Mouse (Mus musculus) midbrain, embryonic 10.5 days (tissue): Measurements from ENCODE around the gene Larp6. TPM values are rescaled to one million over a fixed set of nuclear protein-coding genes. Genes with fewer than 3 reads are reported as not detected.
A peak's percentile ranks its signal among the peaks of the same experiment; 100 is the strongest.

Experiments
- DNase-seq: peaks from one replicate; pipeline ENCODE4 v3.0.0-alpha.2; 2017; ENCODE audit warnings: low spot score
- H3K27ac ChIP-seq: fragments of 300-500 bp; sonication (generic); replicated peaks from 2 replicates; pipeline ENCODE4 v1.5.1; 2016; ENCODE audit warnings: mild to moderate bottlenecking
- H3K27me3 ChIP-seq: fragments of 300-500 bp; sonication (generic); 2 replicates; pipeline ENCODE4 v1.6.1; 2016; ENCODE audit warnings: low read depth, mild to moderate bottlenecking; ENCODE audit not compliant: poor library complexity, severe bottlenecking
- H3K36me3 ChIP-seq: fragments of 300-500 bp; sonication (generic); 2 replicates; pipeline ENCODE4 v1.6.1; 2016; ENCODE audit warnings: mild to moderate bottlenecking, moderate library complexity
- H3K4me1 ChIP-seq: fragments of 300-500 bp; sonication (generic); 2 replicates; pipeline ENCODE4 v1.6.1; 2016
- H3K4me3 ChIP-seq: fragments of 300-500 bp; sonication (generic); 2 replicates; pipeline ENCODE4 v1.5.1; 2016; ENCODE audit warnings: mild to moderate bottlenecking, moderate library complexity
- H3K9me3 ChIP-seq: fragments of 300-500 bp; sonication (generic); replicated peaks from 2 replicates; pipeline ENCODE4 v1.6.1; 2016; ENCODE audit warnings: mild to moderate bottlenecking
- WGBS: fragments of 180-500 bp; shearing (Covaris S2); methylation state at CpG from one replicate; pipeline ENCODE4 v1.1.7; 2016; 5-methylcytosine and 5-hydroxymethylcytosine counted together
- polyA plus RNA-seq: library from polyadenylated mRNA; unstranded; fragments of >200 nt; fragmentation: Nextera tagmentation; extraction: Ambion mirVana; gene quantifications from 2 replicates; pipeline ENCODE4 v1.2.1, GENCODE M21; 2016

Larp6 gene
- polyA plus RNA-seq, 1 experiment from 2014 or later: 1.2 TPM

- no peaks in the 10 kb centered on the region for H3K36me3 ChIP-seq
- H3K9me3 ChIP-seq: 0 out of 2 replicates have a peak, but pooled peaks cover 2% of the 10 kb centered on the region
- no peak overlapping the region for H3K4me3 ChIP-seq
- H3K27ac ChIP-seq: no peak overlapping the region
- no peaks in the 10 kb centered on the region for H3K27me3 ChIP-seq
- H3K4me1 ChIP-seq: peaks cover 8% of the 10 kb centered on the region
- DNase-seq: no peak
- WGBS: 85% methylated on average over 4 of the region's 4 CpGs
Measured at GRCm38 (mm10) chr9:60692624-60693023, 20.2 kb upstream of the Larp6 start.

DNA sequence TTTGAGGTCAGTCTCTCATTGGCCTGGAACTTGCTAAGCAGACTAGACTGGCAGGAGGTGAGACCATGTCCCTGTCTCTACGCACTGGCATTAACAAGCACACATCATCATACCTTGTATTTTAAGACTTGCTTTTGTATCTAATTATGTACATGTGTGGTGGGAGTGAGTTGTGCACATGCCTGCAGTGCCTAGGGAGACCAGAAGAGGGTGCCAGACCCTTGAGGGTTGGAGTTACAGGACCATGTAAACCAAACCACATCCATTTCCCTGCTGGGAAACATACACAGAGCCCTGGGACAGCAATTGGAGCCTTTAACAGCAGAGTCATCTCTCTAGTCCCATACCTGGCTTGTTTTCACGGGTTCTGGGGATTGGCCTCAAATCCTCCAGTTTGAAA lies 18.8 kb upstream of the Larp6 start:
- no peak for DNase-seq

GRCm38 (mm10) chr9:60696271-60696985 lies 16.4 kb upstream of the Larp6 start:
- 0 out of 2 replicates have a peak, but pooled peaks cover 2% of the 10 kb centered on the region for H3K9me3 ChIP-seq
- 72% methylated on average over 6 of the region's 6 CpGs for WGBS
- DNase-seq: no peak
- H3K27me3 ChIP-seq: no peaks in the 10 kb centered on the region
- H3K4me1 ChIP-seq: no peaks in the 10 kb centered on the region
- no peak overlapping the region for H3K27ac ChIP-seq
- no peaks in the 10 kb centered on the region for H3K36me3 ChIP-seq
- no peak overlapping the region for H3K4me3 ChIP-seq

More for the DNA sequence above, 18.8 kb upstream of the Larp6 start:
- H3K9me3 ChIP-seq: 0 out of 2 replicates have a peak, but pooled peaks cover 2% of the 10 kb centered on the region
- H3K27ac ChIP-seq: no peak overlapping the region
- H3K36me3 ChIP-seq: no peaks in the 10 kb centered on the region
- no peaks in the 10 kb centered on the region for H3K4me1 ChIP-seq
- WGBS: 68% methylated on average over 2 of the region's 2 CpGs
- no peaks in the 10 kb centered on the region for H3K27me3 ChIP-seq
- no peak overlapping the region for H3K4me3 ChIP-seq

- no peak for DNase-seq
- WGBS: 81% methylated on average over 18 of the region's 18 CpGs
- Histone ChIP-seq H3K27ac (no peak overlapping the region), H3K27me3 (no peaks in the 10 kb centered on the region), H3K4me3 (no peak overlapping the region), H3K9me3 (no peaks in the 10 kb centered on the region), H3K36me3 (no peaks in the 10 kb centered on the region), H3K4me1 (no peaks in the 10 kb centered on the region)
Measured at GRCm38 (mm10) chr9:60699581-60700231, 13.1 kb upstream of the Larp6 start.

DNA sequence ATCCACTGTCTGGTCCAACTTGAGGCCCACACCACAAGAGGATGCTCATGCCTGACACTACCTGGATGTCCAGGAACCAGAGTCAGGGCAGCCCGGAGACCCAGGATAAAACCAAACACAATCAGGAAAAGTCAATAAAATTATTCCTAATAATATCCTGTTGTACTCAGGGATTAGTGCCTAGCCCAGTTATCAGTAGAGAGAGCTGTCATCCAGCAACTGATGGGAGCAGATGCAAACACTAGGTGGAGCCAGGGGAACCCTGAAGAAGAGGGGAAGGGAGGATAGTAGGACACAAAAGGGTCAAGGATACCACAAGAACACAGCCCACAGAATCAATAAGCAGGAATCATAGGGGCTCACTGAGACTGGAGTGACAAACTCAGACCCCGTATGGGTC lies 5.2 kb upstream of the Larp6 start:
- Histone ChIP-seq H3K27ac (no peak overlapping the region), H3K4me3 (no peak overlapping the region), H3K4me1 (peaks cover 3% of the 10 kb centered on the region), H3K36me3 (no peaks in the 10 kb centered on the region), H3K27me3 (peaks cover 12% of the 10 kb centered on the region), H3K9me3 (no peaks in the 10 kb centered on the region)
- 90% methylated on average over 2 of the region's 2 CpGs for WGBS
- DNase-seq: no peak

GRCm38 (mm10) chr9:60708606-60709005 lies 4.2 kb upstream of the Larp6 start:
- Histone ChIP-seq H3K27ac (no peak overlapping the region), H3K9me3 (no peaks in the 10 kb centered on the region), H3K4me1 (peaks cover 13% of the 10 kb centered on the region), H3K27me3 (peaks cover 22% of the 10 kb centered on the region), H3K4me3 (no peak overlapping the region), H3K36me3 (no peaks in the 10 kb centered on the region)
- no peak for DNase-seq
- 94% methylated on average over 5 of the region's 5 CpGs for WGBS

- no peak overlapping the region for H3K4me3 ChIP-seq
- H3K27me3 ChIP-seq: peaks cover 33% of the 10 kb centered on the region
- DNase-seq: no peak
- H3K36me3 ChIP-seq: no peaks in the 10 kb centered on the region
- peaks cover 16% of the 10 kb centered on the region for H3K4me1 ChIP-seq
- WGBS: 86% methylated on average over 6 of the region's 6 CpGs
- H3K9me3 ChIP-seq: no peaks in the 10 kb centered on the region
- no peak overlapping the region for H3K27ac ChIP-seq
Measured at GRCm38 (mm10) chr9:60709721-60710120, 3.1 kb upstream of the Larp6 start.

DNA sequence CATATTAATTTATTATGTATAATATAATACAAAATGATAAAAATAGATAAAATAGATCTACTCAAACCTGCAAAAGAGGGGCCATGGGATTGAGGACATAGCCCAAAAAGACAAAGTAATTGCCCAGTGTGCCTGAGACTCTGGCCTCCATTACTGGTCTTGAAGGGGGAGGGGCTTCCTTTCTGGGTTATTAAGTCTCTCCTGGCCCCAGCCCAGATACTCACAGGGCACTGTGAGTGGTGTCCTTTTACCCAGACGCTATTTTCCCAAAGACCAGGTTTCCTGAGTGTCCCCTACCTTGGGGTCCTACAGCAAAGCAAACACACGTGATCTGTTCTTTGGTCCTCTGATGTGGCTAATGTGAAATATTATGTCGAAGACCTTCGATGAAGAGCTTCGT lies 778 bp upstream of the Larp6 start:
- peaks cover 16% of the 10 kb centered on the region for H3K4me1 ChIP-seq
- H3K27me3 ChIP-seq: peaks cover 40% of the 10 kb centered on the region
- 86% methylated on average over 5 of the region's 5 CpGs for WGBS
- no peak overlapping the region for H3K27ac ChIP-seq
- no peak overlapping the region for H3K4me3 ChIP-seq
- DNase-seq: no peak
- H3K36me3 ChIP-seq: no peaks in the 10 kb centered on the region
- no peaks in the 10 kb centered on the region for H3K9me3 ChIP-seq

GRCm38 (mm10) chr9:60713616-60714015 lies 827 bp downstream of the Larp6 start:
- H3K27ac ChIP-seq: peak overlapping the region; percentile 85; the same call in 1 of the 2 replicates
- peaks cover 16% of the 10 kb centered on the region for H3K4me1 ChIP-seq
- 42% methylated on average over 4 of the region's 4 CpGs for WGBS
- no peaks in the 10 kb centered on the region for H3K36me3 ChIP-seq
- H3K9me3 ChIP-seq: no peaks in the 10 kb centered on the region
- H3K27me3 ChIP-seq: peaks cover 40% of the 10 kb centered on the region
- DNase-seq: no peak
- peak overlapping the region; percentile 82 for H3K4me3 ChIP-seq

DNA sequence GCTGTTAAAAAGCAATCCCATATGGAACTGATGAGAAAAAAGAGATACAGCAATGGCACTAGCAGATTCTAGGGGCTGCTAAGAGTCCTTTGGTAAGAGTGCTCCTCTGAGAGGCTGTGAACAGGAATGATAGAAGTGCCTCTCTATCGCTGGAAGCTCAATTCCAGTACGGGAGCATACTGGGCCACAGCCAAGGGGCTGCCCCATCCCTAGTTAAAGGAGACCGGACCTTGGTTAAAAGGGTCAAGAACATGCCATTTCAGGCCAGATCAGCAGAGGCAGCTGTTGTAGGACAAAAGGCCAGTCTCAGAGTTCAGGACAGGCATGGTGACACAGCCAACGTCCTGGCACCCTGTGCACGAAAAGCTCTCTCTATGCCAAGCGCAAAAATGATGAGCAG lies 1.4 kb downstream of the Larp6 start:
- Histone ChIP-seq H3K36me3 (no peaks in the 10 kb centered on the region), H3K27ac (no peak overlapping the region), H3K9me3 (no peaks in the 10 kb centered on the region), H3K27me3 (peaks cover 40% of the 10 kb centered on the region), H3K4me1 (peaks cover 16% of the 10 kb centered on the region), H3K4me3 (no peak overlapping the region)
- no peak for DNase-seq
- WGBS: 91% methylated on average over 6 of the region's 6 CpGs

DNA sequence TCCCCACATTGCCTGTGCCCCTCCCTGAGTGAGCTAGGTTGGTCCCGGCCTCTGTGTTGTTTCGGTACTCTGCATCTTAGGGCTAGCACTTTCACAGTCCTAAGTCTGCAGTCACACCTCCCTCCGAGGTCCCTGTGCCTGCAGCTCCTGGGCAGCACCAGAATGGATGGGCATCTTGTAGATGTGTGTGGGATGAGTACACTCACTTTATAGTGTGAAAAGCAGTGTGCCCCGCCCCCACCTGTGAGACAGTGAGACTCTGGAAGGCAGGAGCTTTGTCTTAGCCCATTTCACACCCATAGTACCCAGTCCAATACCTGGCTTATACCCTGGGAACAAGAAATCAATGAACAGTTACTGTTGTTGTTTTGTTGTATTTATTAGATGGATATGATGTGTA lies 2.5 kb downstream of the Larp6 start:
- H3K27ac ChIP-seq: no peak overlapping the region
- DNase-seq: no peak

GRCm38 (mm10) chr9:60715828-60716227 lies 3.0 kb downstream of the Larp6 start:
- DNase-seq: no peak
- Histone ChIP-seq H3K4me1 (peaks cover 16% of the 10 kb centered on the region), H3K27ac (no peak overlapping the region)

More for the DNA sequence above, 2.5 kb downstream of the Larp6 start:
- Histone ChIP-seq H3K4me1 (peaks cover 16% of the 10 kb centered on the region), H3K4me3 (no peak overlapping the region), H3K36me3 (no peaks in the 10 kb centered on the region), H3K9me3 (no peaks in the 10 kb centered on the region), H3K27me3 (peaks cover 40% of the 10 kb centered on the region)
- WGBS: 85% methylated on average over 4 of the region's 4 CpGs

GRCm38 (mm10) chr9:60718284-60718683 lies 5.5 kb downstream of the Larp6 start:
- Histone ChIP-seq H3K27ac (no peak overlapping the region), H3K9me3 (no peaks in the 10 kb centered on the region)
- WGBS: 66% methylated on average over 3 of the region's 3 CpGs

More at GRCm38 (mm10) chr9:60715828-60716227, 3.0 kb downstream of the Larp6 start:
- Histone ChIP-seq H3K36me3 (no peaks in the 10 kb centered on the region), H3K27me3 (peaks cover 40% of the 10 kb centered on the region), H3K9me3 (no peaks in the 10 kb centered on the region), H3K4me3 (no peak overlapping the region)
- 68% methylated on average over 5 of the region's 5 CpGs for WGBS

More at GRCm38 (mm10) chr9:60718284-60718683, 5.5 kb downstream of the Larp6 start:
- peaks cover 21% of the 10 kb centered on the region for H3K27me3 ChIP-seq
- peaks cover 7% of the 10 kb centered on the region for H3K4me1 ChIP-seq
- no peak for DNase-seq
- H3K36me3 ChIP-seq: no peaks in the 10 kb centered on the region
- H3K4me3 ChIP-seq: no peak overlapping the region
